Comparison of ENCODE assay signal across 12 mouse cellular contexts in genomic region chr1:74698791-74699190, GRCm38 (mm10). TPM values are rescaled to one million over a fixed set of nuclear protein-coding genes. Genes with fewer than 3 reads are reported as not detected.
DNase-seq lines count a peak whose midpoint lies in the region; ATAC-seq and TF ChIP-seq lines count a peak whose summit lies in the region.
"Had no signal": no experiment of that assay in that cellular context is flagged by ENCODE, and none has a peak within 500 bp of the region (broad histone marks: within the 10 kb centered on the region; RNA-seq: fewer than 3 reads in every experiment).

No protein-coding gene starts in this region.

- TF ChIP-seq CTCF in liver, postnatal 0 days (IDR thresholded peaks at IDR 0.05; ENCODE audit: low read depth): no peak

- peak; percentile 59; the same call in 1 of the 2 replicates for TF ChIP-seq EP300 in liver, postnatal 0 days (IDR thresholded peaks at IDR 0.05; ENCODE audit: low read depth)

- 0 out of 2 replicates have a peak, but pooled peaks cover 3% of the 10 kb centered on the region for H3K4me1 ChIP-seq in liver, embryonic 15.5 days (replicated peaks)
- no peaks in the 10 kb centered on the region for H3K4me1 ChIP-seq in liver, embryonic 11.5 days (replicated peaks; ENCODE audit: control insufficient read depth, insufficient read depth, low read length)
- H3K4me1 ChIP-seq in heart, embryonic 13.5 days: peaks cover 30% of the 10 kb centered on the region
- H3K4me1 ChIP-seq in liver, postnatal 0 days (ENCODE audit: insufficient read depth): peaks cover 11% of the 10 kb centered on the region
- H3K4me1 ChIP-seq: embryonic facial prominence, embryonic 13.5 days; lung, embryonic 15.5 days had no signal

- H3K9me3 ChIP-seq in liver, embryonic 15.5 days (replicated peaks): no peaks in the 10 kb centered on the region
- H3K9me3 ChIP-seq in liver, embryonic 11.5 days (ENCODE audit: control insufficient read depth, low read length): no peaks in the 10 kb centered on the region
- no peaks in the 10 kb centered on the region for H3K9me3 ChIP-seq in heart, embryonic 13.5 days
- no peaks in the 10 kb centered on the region for H3K9me3 ChIP-seq in liver, postnatal 0 days (ENCODE audit: low read length)
- H3K9me3 ChIP-seq: embryonic facial prominence, embryonic 13.5 days; lung, embryonic 15.5 days had no signal

- ATAC-seq in liver, embryonic 15.5 days (ENCODE audit: insufficient read depth): peak; percentile 69
- ATAC-seq in liver, embryonic 11.5 days (replicated peaks; ENCODE audit: low FRiP score): no peak
- ATAC-seq in heart, embryonic 13.5 days (ENCODE audit: extremely low read depth, insufficient number of reproducible peaks, low FRiP score, low TSS enrichment): 0 out of 2 replicates have a peak, but pooled peaks have one; percentile 54
- ATAC-seq in liver, postnatal 0 days: peak; percentile 88

- peaks cover 31% of the 10 kb centered on the region for H3K36me3 ChIP-seq in liver, embryonic 15.5 days (replicated peaks)
- H3K36me3 ChIP-seq in liver, embryonic 11.5 days (ENCODE audit: control insufficient read depth, insufficient read depth, low read length): peaks cover 32% of the 10 kb centered on the region
- peaks cover 79% of the 10 kb centered on the region for H3K36me3 ChIP-seq in heart, embryonic 13.5 days
- H3K36me3 ChIP-seq in liver, postnatal 0 days (replicated peaks; ENCODE audit: insufficient read depth, low read length): peaks cover 26% of the 10 kb centered on the region

- no peak overlapping the region for H3K4me3 ChIP-seq in liver, embryonic 15.5 days (replicated peaks)
- no peak overlapping the region for H3K4me3 ChIP-seq in liver, embryonic 11.5 days (ENCODE audit: low read depth, low read length)
- no peak overlapping the region for H3K4me3 ChIP-seq in heart, embryonic 13.5 days
- H3K4me3 ChIP-seq in liver, postnatal 0 days (ENCODE audit: low read depth, low read length): no peak overlapping the region
- H3K4me3 ChIP-seq: embryonic facial prominence, embryonic 13.5 days; lung, embryonic 15.5 days had no signal

- 27% methylated on average over 1 of the region's 1 CpGs for WGBS in liver, embryonic 15.5 days (ENCODE audit: insufficient replicate concordance)
- 54% methylated on average over 1 of the region's 1 CpGs for WGBS in liver, embryonic 11.5 days
- WGBS in heart, embryonic 13.5 days: 9% methylated on average over 1 of the region's 1 CpGs
- 34% methylated on average over 1 of the region's 1 CpGs for WGBS in liver, postnatal 0 days (ENCODE audit: insufficient replicate concordance)

- no peak overlapping the region; the same call in 1 of the 2 replicates for H3K27ac ChIP-seq in liver, embryonic 15.5 days (replicated peaks)
- no peak overlapping the region for H3K27ac ChIP-seq in liver, embryonic 11.5 days (ENCODE audit: low read depth, low read length)
- H3K27ac ChIP-seq in heart, embryonic 13.5 days (replicated peaks): peak overlapping the region; percentile 76
- peak overlapping the region; percentile 74 for H3K27ac ChIP-seq in liver, postnatal 0 days (ENCODE audit: low read depth)
- H3K27ac ChIP-seq: embryonic facial prominence, embryonic 13.5 days; hindbrain, embryonic 14.5 days; lung, embryonic 15.5 days had no signal

- no peaks in the 10 kb centered on the region for H3K27me3 ChIP-seq in liver, embryonic 15.5 days
- no peaks in the 10 kb centered on the region for H3K27me3 ChIP-seq in liver, embryonic 11.5 days (replicated peaks; ENCODE audit: control insufficient read depth, insufficient read depth, low read length)
- no peaks in the 10 kb centered on the region for H3K27me3 ChIP-seq in heart, embryonic 13.5 days (replicated peaks)
- H3K27me3 ChIP-seq in liver, postnatal 0 days (ENCODE audit: insufficient read depth, low read length): no peaks in the 10 kb centered on the region
- H3K27me3 ChIP-seq: CH12.LX; embryonic facial prominence, embryonic 13.5 days; lung, embryonic 15.5 days had no signal

- H3K4me2 ChIP-seq in liver, embryonic 15.5 days: no peak overlapping the region
- H3K4me2 ChIP-seq in liver, embryonic 11.5 days: no peak overlapping the region
- no peak overlapping the region for H3K4me2 ChIP-seq in heart, embryonic 13.5 days
- H3K4me2 ChIP-seq in liver, postnatal 0 days (ENCODE audit: low read depth, low read length): no peak overlapping the region
- H3K4me2 ChIP-seq: embryonic facial prominence, embryonic 13.5 days; hindbrain, embryonic 14.5 days; lung, embryonic 15.5 days had no signal

- no peak overlapping the region for H3K9ac ChIP-seq in liver, embryonic 15.5 days
- no peak overlapping the region for H3K9ac ChIP-seq in liver, embryonic 11.5 days (ENCODE audit: low read depth, low read length)
- H3K9ac ChIP-seq in heart, embryonic 13.5 days: no peak overlapping the region
- H3K9ac ChIP-seq in liver, postnatal 0 days (replicated peaks): no peak overlapping the region
- H3K9ac ChIP-seq: embryonic facial prominence, embryonic 13.5 days; hindbrain, embryonic 14.5 days; lung, embryonic 15.5 days had no signal

- DNase-seq in liver, embryonic 11.5 days (ENCODE audit: low spot score): no peak
- DNase-seq in liver, postnatal 0 days: peak; percentile 70
- DNase-seq in right cerebral cortex, postnatal 10 days (ENCODE audit: low spot score in 2 of 2): no peak
- no peak for DNase-seq in ovary, postnatal 14 days (ENCODE audit: low spot score)
- DNase-seq in retina, postnatal 1 day: no peak
- DNase-seq: cerebellum, adult 8-10 months had no signal

RNA-seq across cellular contexts. Expression of gene Cyp27a1, which starts 14.6 kb away (rescaled TPM):
- polyA plus RNA-seq in liver, embryonic 15.5 days (2015; fragmentation: Nextera tagmentation; extraction: Ambion mirVana): 5.8 TPM in 2 replicates
- polyA plus RNA-seq in liver, embryonic 11.5 days (2014; fragmentation: Nextera tagmentation; extraction: Ambion mirVana): 2.7 and 4.0 TPM in 2 replicates
- polyA plus RNA-seq in heart, embryonic 13.5 days (2015; fragmentation: Nextera tagmentation; extraction: Ambion mirVana): 11.1 and 11.3 TPM in 2 replicates
- 30.0 and 31.5 TPM in 2 replicates for polyA plus RNA-seq in liver, postnatal 0 days (2015; fragmentation: Nextera tagmentation; extraction: Ambion mirVana)

RNA-seq across cellular contexts. Expression of gene Ttll4, which starts 37.2 kb away (rescaled TPM):
- 3.7 and 4.5 TPM in 2 replicates for polyA plus RNA-seq in liver, embryonic 15.5 days (2015; fragmentation: Nextera tagmentation; extraction: Ambion mirVana)
- 31.5 and 35.0 TPM in 2 replicates for polyA plus RNA-seq in liver, embryonic 11.5 days (2014; fragmentation: Nextera tagmentation; extraction: Ambion mirVana)
- polyA plus RNA-seq in heart, embryonic 13.5 days (2015; fragmentation: Nextera tagmentation; extraction: Ambion mirVana): 8.0 and 9.1 TPM in 2 replicates
- polyA plus RNA-seq in liver, postnatal 0 days (2015; fragmentation: Nextera tagmentation; extraction: Ambion mirVana): 2.4 and 2.5 TPM in 2 replicates

RNA-seq across cellular contexts. Expression of gene Prkag3, which starts 50.2 kb away (rescaled TPM):
- polyA plus RNA-seq in liver, embryonic 15.5 days (2015; fragmentation: Nextera tagmentation; extraction: Ambion mirVana): 0.05 and 0.20 TPM in 2 replicates
- not detected in 2 replicates for polyA plus RNA-seq in liver, embryonic 11.5 days (2014; fragmentation: Nextera tagmentation; extraction: Ambion mirVana)
- 4.2 and 7.2 TPM in 2 replicates for polyA plus RNA-seq in heart, embryonic 13.5 days (2015; fragmentation: Nextera tagmentation; extraction: Ambion mirVana)
- 0.04 and 0.11 TPM in 2 replicates for polyA plus RNA-seq in liver, postnatal 0 days (2015; fragmentation: Nextera tagmentation; extraction: Ambion mirVana)
- polyA plus RNA-seq: hindbrain, embryonic 14.5 days had no signal

Comparison
In these comparisons a context has a peak if more than half of its experiments do, and no peak if none do; other contexts are left out.
1. H3K27ac ChIP-seq: peak in heart, embryonic 13.5 days (single experiment) and liver, postnatal 0 days (single experiment); none in liver, embryonic 15.5 days (single experiment) and liver, embryonic 11.5 days (single experiment).